ENCODE assay signal across 16 mouse cellular contexts in the genomic region with DNA sequence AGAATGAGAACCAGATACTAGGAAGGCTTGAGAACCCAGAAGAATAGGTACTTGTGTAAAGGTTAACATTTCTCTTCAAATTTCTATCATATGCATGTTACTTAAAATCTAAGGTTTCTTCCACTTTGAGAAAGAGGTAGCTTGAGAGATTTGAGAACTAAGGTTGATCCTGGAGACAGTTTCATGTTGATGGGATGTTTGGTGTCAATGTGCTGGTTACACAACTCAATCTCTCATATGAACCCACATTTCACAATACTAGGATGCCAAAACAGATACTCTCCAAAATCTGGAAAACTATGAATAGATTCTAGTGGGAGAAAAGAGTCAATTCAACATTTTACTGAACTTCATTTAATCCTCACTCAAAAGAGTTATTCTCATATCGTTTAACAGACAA.
"Had no signal": no experiment of that assay in that cellular context is flagged by ENCODE, and none has a peak within 500 bp of the region (broad histone marks: within the 10 kb centered on the region; RNA-seq: fewer than 3 reads in every experiment).

No protein-coding gene starts in this region.

- H3K27me3 ChIP-seq: neural tube, embryonic 13.5 days; neural tube, embryonic 15.5 days; stomach, embryonic 15.5 days had no signal

- DNase-seq: retina, postnatal 1 day; right cerebral cortex, adult 18-20 months; right cerebral cortex, postnatal 14 days; right cerebral cortex, postnatal 25 days; right cerebral cortex, postnatal 4 days; spleen, adult 18-20 months; thymus, adult 18-20 months; thymus, adult 2 months; thymus, postnatal 14 days; thymus, postnatal 25 days; thymus, postnatal 36 days; thymus, postnatal 4 days had no signal

- H3K4me3 ChIP-seq: neural tube, embryonic 13.5 days; neural tube, embryonic 15.5 days; stomach, embryonic 15.5 days had no signal

- H3K27ac ChIP-seq: neural tube, embryonic 13.5 days; neural tube, embryonic 15.5 days; stomach, embryonic 15.5 days; stomach, postnatal 0 days had no signal

- H3K9ac ChIP-seq: neural tube, embryonic 13.5 days; neural tube, embryonic 15.5 days; stomach, embryonic 15.5 days had no signal

- H3K4me1 ChIP-seq: neural tube, embryonic 13.5 days; neural tube, embryonic 15.5 days; stomach, embryonic 15.5 days had no signal

- H3K9me3 ChIP-seq: neural tube, embryonic 13.5 days; neural tube, embryonic 15.5 days; stomach, embryonic 15.5 days had no signal

- H3K4me2 ChIP-seq: neural tube, embryonic 13.5 days; neural tube, embryonic 15.5 days; stomach, embryonic 15.5 days had no signal

- H3K36me3 ChIP-seq: neural tube, embryonic 13.5 days; neural tube, embryonic 15.5 days; stomach, embryonic 15.5 days had no signal
